In the genomic region with DNA sequence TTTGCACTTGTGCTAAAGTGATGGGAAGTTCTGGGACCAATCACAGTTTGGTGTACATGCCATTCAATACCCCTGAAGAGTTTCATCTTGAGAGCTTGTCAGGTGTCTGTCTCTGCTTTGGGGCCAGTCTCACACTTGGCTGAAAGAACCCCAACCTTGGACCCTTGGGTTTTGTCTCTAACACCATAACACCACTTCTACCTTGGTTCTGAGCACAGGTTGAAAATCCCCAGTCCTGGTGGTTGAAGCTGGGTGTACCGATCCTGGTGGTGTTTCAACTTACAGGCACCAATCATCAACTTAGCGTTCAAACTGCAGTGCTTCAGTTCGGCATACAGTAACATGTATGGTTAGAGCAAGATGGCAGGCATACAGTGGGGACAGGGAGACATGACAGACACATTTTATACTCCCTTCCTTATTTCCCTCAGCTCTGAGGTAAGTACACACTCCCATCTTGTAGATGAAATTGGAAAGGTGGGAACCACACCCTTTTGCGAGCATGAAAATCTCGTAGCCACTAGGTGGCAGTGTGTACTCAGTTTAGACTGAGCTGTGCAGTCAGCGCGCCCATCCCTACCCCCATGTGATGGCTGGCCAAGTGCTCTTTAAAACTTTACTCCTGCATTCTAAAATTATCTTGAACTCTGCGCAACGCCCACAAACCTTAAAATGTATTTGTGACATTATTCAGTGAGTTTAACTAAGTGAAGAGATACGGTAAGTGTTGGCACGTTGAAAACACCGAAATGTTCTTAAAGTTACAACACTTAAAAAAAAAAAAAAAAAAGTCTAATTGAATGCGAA, we compare ENCODE assay signal across 9 mouse cellular contexts. TPM values are rescaled to one million over a fixed set of nuclear protein-coding genes. Genes with fewer than 3 reads are reported as not detected.
DNase-seq lines count a peak whose midpoint lies in the region; ATAC-seq and TF ChIP-seq lines count a peak whose summit lies in the region.
"Had no signal": no experiment of that assay in that cellular context is flagged by ENCODE, and none has a peak within 500 bp of the region (broad histone marks: within the 10 kb centered on the region; RNA-seq: fewer than 3 reads in every experiment).

No protein-coding gene starts in this region.

- in situ Hi-C loops in CH12.LX (cut with MboI; ENCODE audit: low pct_ligation_motif_present, low pct_unique_long_range_greater_than_20kb, low sequenced_read_pairs), result no loop called here

- H3K9ac ChIP-seq in CH12.LX (ENCODE audit: insufficient read depth, low read depth), result no peak overlapping the region
- H3K9ac ChIP-seq in heart, postnatal 0 days (replicated peaks; ENCODE audit: low read depth, low read length), result no peak overlapping the region
- no peak overlapping the region for H3K9ac ChIP-seq in liver, embryonic 14.5 days (replicated peaks)
- H3K9ac ChIP-seq in neural tube, embryonic 13.5 days, result no peak overlapping the region
- H3K9ac ChIP-seq: limb, embryonic 15.5 days had no signal

- peak; percentile 83 for DNase-seq in CH12.LX (ENCODE audit: extremely low read depth)
- DNase-seq in brain, embryonic 14.5 days (ENCODE audit: low read depth), result peak; percentile 88
- peak; percentile 77 for DNase-seq in heart, postnatal 0 days (ENCODE audit: low spot score)
- peak; percentile 78 to 90 for DNase-seq in kidney, postnatal 25 days
- peak; percentile 50 to 57 (median 51) for DNase-seq in liver, embryonic 14.5 days (ENCODE audit: low read depth in 3 of 3, low spot score in 3 of 3)

- peak; percentile 89 for ATAC-seq in erythroid progenitor cell, adult 5-6 weeks (replicated peaks; ENCODE audit: low FRiP score, poor library complexity, severe bottlenecking)
- peak; percentile 74 for ATAC-seq in heart, postnatal 0 days (ENCODE audit: insufficient read depth, low read depth)
- 0 out of 2 replicates have a peak, but pooled peaks have one; percentile 28 for ATAC-seq in liver, embryonic 14.5 days (ENCODE audit: insufficient read depth)
- ATAC-seq in neural tube, embryonic 13.5 days (ENCODE audit: low read depth), result peak; percentile 71

- H3K9me3 ChIP-seq in CH12.LX (replicated peaks; ENCODE audit: low read length), result no peaks in the 10 kb centered on the region
- H3K9me3 ChIP-seq in heart, postnatal 0 days (replicated peaks; ENCODE audit: control insufficient read depth, low read length), result no peaks in the 10 kb centered on the region
- no peaks in the 10 kb centered on the region for H3K9me3 ChIP-seq in liver, embryonic 14.5 days (ENCODE audit: control insufficient read depth, low read length)
- no peaks in the 10 kb centered on the region for H3K9me3 ChIP-seq in neural tube, embryonic 13.5 days
- H3K9me3 ChIP-seq: limb, embryonic 15.5 days had no signal

- dilution Hi-C loops in CH12.LX (cut with MboI; ENCODE audit: extremely low pct_ligation_motif_present, extremely low pct_unique_long_range_greater_than_20kb, low sequenced_read_pairs), result no loop called here

- H3K4me2 ChIP-seq in CH12.LX (ENCODE audit: insufficient read depth, low read depth, poor library complexity, severe bottlenecking), result no peak overlapping the region
- H3K4me2 ChIP-seq in heart, postnatal 0 days (ENCODE audit: low read depth, low read length), result peak overlapping the region; percentile 46
- peak overlapping the region; percentile 8; the same call in 1 of the 2 replicates for H3K4me2 ChIP-seq in liver, embryonic 14.5 days (ENCODE audit: low read depth)
- no peak overlapping the region for H3K4me2 ChIP-seq in neural tube, embryonic 13.5 days
- H3K4me2 ChIP-seq: limb, embryonic 15.5 days had no signal

- WGBS in heart, postnatal 0 days, result 19% methylated on average over 13 of the region's 13 CpGs
- 30% methylated on average over 13 of the region's 13 CpGs for WGBS in liver, embryonic 14.5 days (ENCODE audit: insufficient replicate concordance)
- WGBS in neural tube, embryonic 13.5 days, result 37% methylated on average over 13 of the region's 13 CpGs

- peak; percentile 66 to 95 for TF ChIP-seq CTCF in CH12.LX (conservative IDR thresholded peaks at IDR 0.05 in 1 of 2, IDR thresholded peaks at IDR 0.05 in 1 of 2; ENCODE audit: low read depth in 2 of 2, low read length in 2 of 2)
- peak; percentile 87 for TF ChIP-seq CTCF in brain, embryonic 14.5 days (IDR thresholded peaks at IDR 0.05; ENCODE audit: borderline replicate concordance, extremely low read depth, insufficient read depth, insufficient read length)
- peak; percentile 91 for TF ChIP-seq CTCF in heart, postnatal 0 days (IDR thresholded peaks at IDR 0.05; ENCODE audit: low read depth)
- peak; percentile 87 for TF ChIP-seq CTCF in liver, embryonic 14.5 days (IDR thresholded peaks at IDR 0.05; ENCODE audit: low read depth)
- TF ChIP-seq CTCF in testis, adult 2 months (IDR thresholded peaks at IDR 0.05; ENCODE audit: control insufficient read depth, insufficient read depth, insufficient replicate concordance, low read depth, low read length), result peak; percentile 77; the same call in 1 of the 2 replicates

- H3K27me3 ChIP-seq in CH12.LX (replicated peaks), result peaks cover 1% of the 10 kb centered on the region
- no peaks in the 10 kb centered on the region for H3K27me3 ChIP-seq in heart, postnatal 0 days (ENCODE audit: control insufficient read depth, insufficient read depth, low read length)
- H3K27me3 ChIP-seq in liver, embryonic 14.5 days (ENCODE audit: control insufficient read depth, insufficient read depth, low read length), result no peaks in the 10 kb centered on the region
- H3K27me3 ChIP-seq in neural tube, embryonic 13.5 days, result peaks cover 19% of the 10 kb centered on the region
- no peaks in the 10 kb centered on the region for H3K27me3 ChIP-seq in testis, adult 2 months (ENCODE audit: control insufficient read depth, insufficient read depth, low read length)
- H3K27me3 ChIP-seq: limb, embryonic 15.5 days had no signal

- no peak for TF ChIP-seq POLR2A in CH12.LX (IDR thresholded peaks at IDR 0.05; ENCODE audit: low read depth, low read length)
- no peak for TF ChIP-seq POLR2A in brain, embryonic 14.5 days (IDR thresholded peaks at IDR 0.05; ENCODE audit: borderline replicate concordance, extremely low read depth, insufficient read depth, insufficient read length, poor library complexity, severe bottlenecking)
- no peak for TF ChIP-seq POLR2A in testis, adult 2 months (IDR thresholded peaks at IDR 0.05; ENCODE audit: control insufficient read depth, low read depth, low read length)

- no peaks in the 10 kb centered on the region for H3K79me2 ChIP-seq in CH12.LX (replicated peaks; ENCODE audit: control insufficient read depth, extremely low read depth, insufficient read depth, poor library complexity, severe bottlenecking)

- no peak for TF ChIP-seq EP300 in CH12.LX (IDR thresholded peaks at IDR 0.05; ENCODE audit: low read length)
- TF ChIP-seq EP300 in heart, postnatal 0 days (IDR thresholded peaks at IDR 0.05; ENCODE audit: low read depth), result no peak
- no peak for TF ChIP-seq EP300 in liver, embryonic 14.5 days (IDR thresholded peaks at IDR 0.05; ENCODE audit: low read depth)

- no peak overlapping the region for H3K27ac ChIP-seq in CH12.LX (ENCODE audit: insufficient read depth, low read depth)
- H3K27ac ChIP-seq in heart, postnatal 0 days (ENCODE audit: low read depth), result no peak overlapping the region
- H3K27ac ChIP-seq in liver, embryonic 14.5 days, result no peak overlapping the region
- H3K27ac ChIP-seq in neural tube, embryonic 13.5 days (replicated peaks), result no peak overlapping the region
- no peak overlapping the region for H3K27ac ChIP-seq in testis, adult 2 months (ENCODE audit: control insufficient read depth, insufficient read depth, low read depth, low read length)
- H3K27ac ChIP-seq: limb, embryonic 15.5 days had no signal

- no peaks in the 10 kb centered on the region for H3K36me3 ChIP-seq in CH12.LX (replicated peaks in 1 of 2; ENCODE audit: control insufficient read depth in 1 of 2, insufficient read depth in 1 of 2, low read length in 1 of 2)
- H3K36me3 ChIP-seq in heart, postnatal 0 days (replicated peaks; ENCODE audit: control insufficient read depth, insufficient read depth, low read length), result no peaks in the 10 kb centered on the region
- no peaks in the 10 kb centered on the region for H3K36me3 ChIP-seq in liver, embryonic 14.5 days (replicated peaks; ENCODE audit: control insufficient read depth, insufficient read depth, low read depth)
- no peaks in the 10 kb centered on the region for H3K36me3 ChIP-seq in neural tube, embryonic 13.5 days
- H3K36me3 ChIP-seq in testis, adult 2 months (ENCODE audit: control insufficient read depth, insufficient read depth, low read length), result no peaks in the 10 kb centered on the region
- H3K36me3 ChIP-seq: limb, embryonic 15.5 days had no signal

- peak; percentile 96 for TF ChIP-seq RAD21 in CH12.LX (IDR thresholded peaks at IDR 0.05; ENCODE audit: low read depth, low read length)

- H3K4me3 ChIP-seq in CH12.LX (replicated peaks in 1 of 3; ENCODE audit: low read depth in 2 of 3, low read length in 2 of 3, poor library complexity in 1 of 3), result no peak overlapping the region
- no peak overlapping the region for H3K4me3 ChIP-seq in heart, postnatal 0 days (ENCODE audit: low read depth, low read length)
- H3K4me3 ChIP-seq in liver, embryonic 14.5 days (ENCODE audit: insufficient read depth in 1 of 2, low read depth in 2 of 2, low read length in 2 of 2), result no peak overlapping the region
- H3K4me3 ChIP-seq in neural tube, embryonic 13.5 days, result no peak overlapping the region
- no peak overlapping the region for H3K4me3 ChIP-seq in testis, adult 2 months (ENCODE audit: control insufficient read depth, low read depth, low read length)
- H3K4me3 ChIP-seq: limb, embryonic 15.5 days had no signal

- H3K4me1 ChIP-seq in CH12.LX (ENCODE audit: control insufficient read depth in 1 of 2, insufficient read depth in 2 of 2), result peaks cover 2% of the 10 kb centered on the region in 2 experiments; a peak in 1 of 4 replicates
- 0 out of 2 replicates have a peak, but pooled peaks cover 8% of the 10 kb centered on the region for H3K4me1 ChIP-seq in heart, postnatal 0 days (ENCODE audit: control insufficient read depth, insufficient read depth)
- peaks cover 0 to 2% of the 10 kb centered on the region in 2 experiments; a peak in 2 of 4 replicates for H3K4me1 ChIP-seq in liver, embryonic 14.5 days (replicated peaks; ENCODE audit: control insufficient read depth in 2 of 2, insufficient read depth in 2 of 2, low read length in 1 of 2)
- H3K4me1 ChIP-seq in neural tube, embryonic 13.5 days (replicated peaks), result no peaks in the 10 kb centered on the region; the same call in 1 of the 2 replicates
- no peaks in the 10 kb centered on the region; the same call in 1 of the 2 replicates for H3K4me1 ChIP-seq in testis, adult 2 months (ENCODE audit: control insufficient read depth, insufficient read depth, low read length)

RNA-seq across cellular contexts. Expression of gene Slc25a4, which starts 30.7 kb away (rescaled TPM):
- 365 and 379 TPM in 2 replicates for total RNA-seq in CH12.LX (2012; rRNA removed)
- total RNA-seq in CH12.LX (2014; rRNA removed), result 403 and 410 TPM in 2 replicates
- polyA plus RNA-seq in CH12.LX (2012; ENCODE audit: insufficient read length, low read depth), result 476 and 483 TPM in 2 replicates
- 541 and 572 TPM in 2 replicates for polyA plus RNA-seq in brain, embryonic 14.5 days (2012; rRNA removed)
- total RNA-seq in erythroid progenitor cell, adult 5-6 weeks (2015; ENCODE audit: low replicate concordance), result 8.0 and 13.3 TPM in 2 replicates
- total RNA-seq in erythroid progenitor cell, adult 5-6 weeks (2017; ENCODE audit: low replicate concordance), result 8.7 and 15.9 TPM in 2 replicates
- 6,222 and 7,450 TPM in 2 replicates for total RNA-seq in heart, postnatal 0 days (2014; rRNA removed; ENCODE audit: low replicate concordance)
- 6,522 and 6,528 TPM in 2 replicates for polyA plus RNA-seq in heart, postnatal 0 days (2015; fragmentation: Nextera tagmentation; extraction: Ambion mirVana)
- polyA plus RNA-seq in liver, embryonic 14.5 days (2012; rRNA removed), result 49.7 and 51.4 TPM in 2 replicates
- polyA plus RNA-seq in liver, embryonic 14.5 days (2014; fragmentation: Nextera tagmentation; extraction: Ambion mirVana), result 83.1 and 88.3 TPM in 2 replicates
- polyA plus RNA-seq in neural tube, embryonic 13.5 days (2015; fragmentation: Nextera tagmentation; extraction: Ambion mirVana), result 856 and 869 TPM in 2 replicates
- polyA plus RNA-seq in testis, adult 2 months (2012; rRNA removed), result 34.6 and 39.0 TPM in 2 replicates

RNA-seq across cellular contexts. Expression of gene Helt, which starts 52.7 kb away (rescaled TPM):
- total RNA-seq in CH12.LX (2012; rRNA removed) (not detected in 2 replicates), CH12.LX (2014; rRNA removed) (not detected in 2 replicates)
- not detected in 2 replicates for polyA plus RNA-seq in CH12.LX (2012; ENCODE audit: insufficient read length, low read depth)
- 3.7 and 7.2 TPM in 2 replicates for polyA plus RNA-seq in brain, embryonic 14.5 days (2012; rRNA removed)
- total RNA-seq in erythroid progenitor cell, adult 5-6 weeks (2015; ENCODE audit: low replicate concordance), result not detected in 2 replicates
- total RNA-seq in erythroid progenitor cell, adult 5-6 weeks (2017; ENCODE audit: low replicate concordance), result not detected in 2 replicates
- not detected in 2 replicates for total RNA-seq in heart, postnatal 0 days (2014; rRNA removed; ENCODE audit: low replicate concordance)
- not detected in 2 replicates for polyA plus RNA-seq in heart, postnatal 0 days (2015; fragmentation: Nextera tagmentation; extraction: Ambion mirVana)
- polyA plus RNA-seq in liver, embryonic 14.5 days (2012; rRNA removed), result not detected in 2 replicates
- polyA plus RNA-seq in liver, embryonic 14.5 days (2014; fragmentation: Nextera tagmentation; extraction: Ambion mirVana), result not detected in 2 replicates
- 0.36 and 0.58 TPM in 2 replicates for polyA plus RNA-seq in neural tube, embryonic 13.5 days (2015; fragmentation: Nextera tagmentation; extraction: Ambion mirVana)
- polyA plus RNA-seq in testis, adult 2 months (2012; rRNA removed), result 3.6 and 4.7 TPM in 2 replicates
- polyA plus RNA-seq: limb, embryonic 15.5 days had no signal

Comparison
In these comparisons a context has a peak if more than half of its experiments do, and no peak if none do; other contexts are left out.
1. H3K4me2 ChIP-seq: peak in heart, postnatal 0 days (single experiment) and liver, embryonic 14.5 days (single experiment); none in CH12.LX (single experiment) and neural tube, embryonic 13.5 days (single experiment).
2. ATAC-seq: peak in every context shown above with its lines; median percentile 89 in erythroid progenitor cell, adult 5-6 weeks; 74 in heart, postnatal 0 days; 71 in neural tube, embryonic 13.5 days; 28 in liver, embryonic 14.5 days.
3. Peak in every context shown above with its lines, with median percentiles within 50 percentile points of each other: DNase-seq and CTCF ChIP-seq.